Mouse (Mus musculus): ENCODE measurements around the gene Cmtm6. TPM values are rescaled to one million over a fixed set of nuclear protein-coding genes. Genes with fewer than 3 reads are reported as not detected.

The Cmtm6 gene
- polyA plus RNA-seq (2015; fragmentation: Nextera tagmentation; extraction: Ambion mirVana) = 51.0 and 51.6 TPM in 2 replicates

DNA sequence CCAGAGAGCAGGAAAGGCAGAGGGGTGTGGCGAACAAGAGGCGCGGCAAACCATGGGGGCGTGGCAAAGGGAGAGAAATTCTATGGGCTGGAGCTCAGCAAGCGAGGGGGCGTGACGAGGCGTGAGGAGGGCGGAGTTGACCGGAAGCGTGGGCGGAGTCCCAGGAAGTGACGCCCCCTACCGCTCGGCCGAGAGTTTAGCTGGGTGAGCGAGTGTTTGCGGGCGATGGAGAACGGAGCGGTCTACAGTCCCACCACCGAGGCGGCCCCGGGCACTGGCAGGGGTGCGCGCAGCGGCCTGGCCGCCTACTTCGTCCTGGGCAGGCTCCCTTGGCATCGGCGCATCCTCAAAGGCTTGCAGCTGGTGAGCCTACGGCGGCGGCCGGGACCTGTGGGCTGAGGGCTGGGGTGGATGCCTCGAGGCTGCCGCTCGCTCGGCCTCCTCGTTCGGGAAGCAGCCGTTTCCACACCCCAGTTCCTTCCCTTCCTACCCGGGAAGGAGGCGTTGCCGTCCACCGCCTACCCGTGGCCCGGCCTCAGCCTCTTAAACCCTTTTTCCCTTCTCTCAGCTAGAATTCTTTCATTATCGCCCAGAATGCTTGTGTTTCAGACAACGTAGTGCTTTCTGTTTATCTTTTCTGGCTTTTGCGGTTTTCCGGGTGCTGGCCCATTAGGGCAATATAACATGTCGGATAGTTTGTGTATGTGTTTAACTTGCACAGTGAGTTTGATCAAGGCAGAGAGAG lies at the start of gene Cmtm6:
Gene Cmtm6 (plus strand): TSS at position 106 of the 745 bp plus-strand sequence.
- under 1% methylated on average over 53 of the region's 53 CpGs for WGBS

DNA sequence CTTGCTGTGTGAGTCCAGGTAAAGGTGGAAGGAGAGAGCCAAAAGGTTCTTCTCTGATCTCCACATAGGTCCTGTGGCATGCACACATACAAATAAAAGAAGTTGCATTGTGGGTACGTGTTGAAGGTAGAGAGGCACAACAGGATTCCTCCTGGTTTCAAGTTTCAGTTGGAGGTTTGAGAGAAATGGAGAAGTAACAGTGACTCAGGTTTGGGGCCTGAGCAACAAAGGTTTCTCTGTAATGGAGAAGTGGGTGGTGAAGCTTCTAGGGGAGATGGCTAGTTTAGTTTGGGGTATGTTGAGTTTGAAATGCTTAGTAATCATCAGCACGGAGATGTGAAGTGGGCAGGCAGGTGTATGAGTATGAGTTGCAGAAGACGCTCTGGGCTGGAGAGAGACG lies 48.7 kb upstream of the Cmtm6 start:
- Histone ChIP-seq H3K36me3 (ENCODE audit: control insufficient read depth, insufficient read depth) (no peaks in the 10 kb centered on the region), H3K4me1 (ENCODE audit: control insufficient read depth, insufficient read depth, low read length) (no peaks in the 10 kb centered on the region), H3K9ac (ENCODE audit: low read length) (no peak overlapping the region), H3K4me3 (ENCODE audit: low read length) (no peak overlapping the region), H3K27me3 (ENCODE audit: control insufficient read depth, insufficient read depth, low read length) (no peaks in the 10 kb centered on the region), H3K9me3 (replicated peaks; ENCODE audit: control insufficient read depth, low read length) (no peaks in the 10 kb centered on the region), H3K4me2 (ENCODE audit: low read depth, low read length) (no peak overlapping the region), H3K27ac (ENCODE audit: low read length) (no peak overlapping the region)
- ATAC-seq (replicated peaks; ENCODE audit: extremely low read depth, insufficient read depth, low FRiP score) = no peak
- WGBS = 74% methylated on average over 4 of the region's 4 CpGs

More for the DNA sequence above, at the start of gene Cmtm6:
- peak within 1 kb of the TSS; percentile 88 for H3K4me2 ChIP-seq (ENCODE audit: low read depth, low read length)
- peak within 1 kb of the TSS; percentile 97 for H3K27ac ChIP-seq (ENCODE audit: low read length)
- H3K27me3 ChIP-seq (ENCODE audit: control insufficient read depth, insufficient read depth, low read length) = no peaks in the 10 kb centered on the region
- H3K4me3 ChIP-seq (ENCODE audit: low read length) = peak within 1 kb of the TSS; percentile 97
- H3K36me3 ChIP-seq (ENCODE audit: control insufficient read depth, insufficient read depth) = no peaks in the 10 kb centered on the region
- peak within 1 kb of the TSS; percentile 98 for H3K9ac ChIP-seq (ENCODE audit: low read length)
- peak; percentile 87 for ATAC-seq (replicated peaks; ENCODE audit: extremely low read depth, insufficient read depth, low FRiP score)
- H3K9me3 ChIP-seq (replicated peaks; ENCODE audit: control insufficient read depth, low read length) = no peaks in the 10 kb centered on the region
- peaks cover 31% of the 10 kb centered on the region for H3K4me1 ChIP-seq (ENCODE audit: control insufficient read depth, insufficient read depth, low read length)

DNA sequence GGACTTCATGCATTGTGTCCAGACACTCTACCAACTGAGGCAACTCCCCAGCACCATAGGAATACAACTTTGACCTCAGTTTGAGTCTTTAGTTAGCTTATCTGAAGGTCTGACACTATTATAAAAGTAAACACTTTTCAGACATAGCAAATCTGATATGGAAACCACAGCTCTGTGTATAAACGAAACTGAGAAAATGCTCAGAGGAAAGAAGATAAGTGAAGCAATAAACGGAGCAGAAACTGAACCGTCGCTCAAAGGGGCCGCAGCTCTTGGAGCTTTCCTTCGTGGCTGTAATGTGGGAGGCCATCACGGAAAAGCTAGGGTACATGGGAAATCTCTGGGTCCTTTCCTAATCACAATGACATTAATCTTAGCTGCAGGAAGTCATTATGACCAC lies 44.7 kb upstream of the Cmtm6 start:
- no peak for ATAC-seq (replicated peaks; ENCODE audit: extremely low read depth, insufficient read depth, low FRiP score)
- Histone ChIP-seq H3K4me3 (ENCODE audit: low read length) (no peak overlapping the region), H3K9me3 (replicated peaks; ENCODE audit: control insufficient read depth, low read length) (no peaks in the 10 kb centered on the region), H3K4me1 (ENCODE audit: control insufficient read depth, insufficient read depth, low read length) (peaks cover 21% of the 10 kb centered on the region), H3K27ac (ENCODE audit: low read length) (no peak overlapping the region), H3K27me3 (ENCODE audit: control insufficient read depth, insufficient read depth, low read length) (no peaks in the 10 kb centered on the region), H3K36me3 (ENCODE audit: control insufficient read depth, insufficient read depth) (peaks cover 2% of the 10 kb centered on the region; the same call in 1 of the 2 replicates), H3K9ac (ENCODE audit: low read length) (no peak overlapping the region), H3K4me2 (ENCODE audit: low read depth, low read length) (no peak overlapping the region)
- 86% methylated on average over 7 of the region's 7 CpGs for WGBS

GRCm38 (mm10) chr9:114687639-114688038 lies 43.3 kb upstream of the Cmtm6 start:
- Histone ChIP-seq H3K4me2 (ENCODE audit: low read depth, low read length) (peak overlapping the region; percentile 77), H3K9me3 (replicated peaks; ENCODE audit: control insufficient read depth, low read length) (no peaks in the 10 kb centered on the region), H3K27ac (ENCODE audit: low read length) (no peak overlapping the region), H3K4me3 (ENCODE audit: low read length) (peak overlapping the region; percentile 76), H3K36me3 (ENCODE audit: control insufficient read depth, insufficient read depth) (peaks cover 12% of the 10 kb centered on the region), H3K27me3 (ENCODE audit: control insufficient read depth, insufficient read depth, low read length) (no peaks in the 10 kb centered on the region), H3K4me1 (ENCODE audit: control insufficient read depth, insufficient read depth, low read length) (peaks cover 21% of the 10 kb centered on the region), H3K9ac (ENCODE audit: low read length) (peak overlapping the region; percentile 93)
- WGBS = 72% methylated on average over 13 of the region's 13 CpGs
- no peak for ATAC-seq (replicated peaks; ENCODE audit: extremely low read depth, insufficient read depth, low FRiP score)

- peak; percentile 97 for ATAC-seq (replicated peaks; ENCODE audit: extremely low read depth, insufficient read depth, low FRiP score)
- WGBS = under 1% methylated on average over 57 of the region's 57 CpGs
These were observed 42.5 kb upstream of the Cmtm6 start, which contains the start of gene Dync1li1 for GRCm38 (mm10) chr9:114688252-114688952. Dync1li1 (plus strand) TSS chr9:114688790.

GRCm38 (mm10) chr9:114688953-114689407 lies 41.9 kb upstream of the Cmtm6 start:
- Histone ChIP-seq H3K36me3 (ENCODE audit: control insufficient read depth, insufficient read depth) (peaks cover 19% of the 10 kb centered on the region), H3K9ac (ENCODE audit: low read length) (peak overlapping the region; percentile 93), H3K4me1 (ENCODE audit: control insufficient read depth, insufficient read depth, low read length) (peaks cover 21% of the 10 kb centered on the region), H3K9me3 (replicated peaks; ENCODE audit: control insufficient read depth, low read length) (no peaks in the 10 kb centered on the region), H3K4me3 (ENCODE audit: low read length) (peak overlapping the region; percentile 76), H3K27ac (ENCODE audit: low read length) (peak overlapping the region; percentile 78), H3K4me2 (ENCODE audit: low read depth, low read length) (peak overlapping the region; percentile 83), H3K27me3 (ENCODE audit: control insufficient read depth, insufficient read depth, low read length) (no peaks in the 10 kb centered on the region)
- ATAC-seq (replicated peaks; ENCODE audit: extremely low read depth, insufficient read depth, low FRiP score) = peak; percentile 60
- under 1% methylated on average over 50 of the region's 50 CpGs for WGBS

More at GRCm38 (mm10) chr9:114688252-114688952, 42.5 kb upstream of the Cmtm6 start, which contains the start of gene Dync1li1:
- H3K27ac ChIP-seq (ENCODE audit: low read length) = peak within 1 kb of the TSS; percentile 84
- peak within 1 kb of the TSS; percentile 93 for H3K9ac ChIP-seq (ENCODE audit: low read length)
- no peaks in the 10 kb centered on the region for H3K27me3 ChIP-seq (ENCODE audit: control insufficient read depth, insufficient read depth, low read length)
- H3K4me3 ChIP-seq (ENCODE audit: low read length) = peak within 1 kb of the TSS; percentile 76
- peaks cover 15% of the 10 kb centered on the region for H3K36me3 ChIP-seq (ENCODE audit: control insufficient read depth, insufficient read depth)
- peak within 1 kb of the TSS; percentile 83 for H3K4me2 ChIP-seq (ENCODE audit: low read depth, low read length)
- no peaks in the 10 kb centered on the region for H3K9me3 ChIP-seq (replicated peaks; ENCODE audit: control insufficient read depth, low read length)
- peaks cover 21% of the 10 kb centered on the region for H3K4me1 ChIP-seq (ENCODE audit: control insufficient read depth, insufficient read depth, low read length)

DNA sequence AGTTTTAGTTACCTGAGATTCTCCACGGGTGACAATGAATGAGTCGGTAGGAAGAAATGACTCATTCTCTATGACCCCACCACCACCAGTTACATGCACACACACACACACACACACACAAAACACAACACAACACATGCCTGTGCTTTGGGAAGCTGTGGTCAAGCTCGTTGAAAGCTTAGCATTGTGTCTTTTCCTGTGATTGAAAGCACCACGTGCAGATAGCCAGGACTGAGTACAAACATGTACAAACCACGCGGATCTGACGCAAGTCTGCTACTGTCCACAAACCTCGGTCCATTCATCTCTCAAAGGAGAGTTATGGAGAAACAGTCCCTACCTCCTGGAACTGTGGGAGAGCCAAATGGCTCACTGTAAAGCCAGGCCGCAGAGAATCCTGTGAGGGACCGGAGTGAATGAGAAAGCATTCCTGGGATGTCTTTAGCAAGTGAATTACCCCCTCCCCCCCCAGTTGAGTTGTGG lies 40.8 kb upstream of the Cmtm6 start:
- peaks cover 24% of the 10 kb centered on the region for H3K36me3 ChIP-seq (ENCODE audit: control insufficient read depth, insufficient read depth)
- peaks cover 21% of the 10 kb centered on the region for H3K4me1 ChIP-seq (ENCODE audit: control insufficient read depth, insufficient read depth, low read length)
- WGBS = 13% methylated on average over 10 of the region's 10 CpGs
- H3K27ac ChIP-seq (ENCODE audit: low read length) = peak overlapping the region; percentile 78
- peak overlapping the region; percentile 76 for H3K4me3 ChIP-seq (ENCODE audit: low read length)
- H3K4me2 ChIP-seq (ENCODE audit: low read depth, low read length) = peak overlapping the region; percentile 83
- peak overlapping the region; percentile 93 for H3K9ac ChIP-seq (ENCODE audit: low read length)
- H3K9me3 ChIP-seq (replicated peaks; ENCODE audit: control insufficient read depth, low read length) = no peaks in the 10 kb centered on the region
- no peaks in the 10 kb centered on the region for H3K27me3 ChIP-seq (ENCODE audit: control insufficient read depth, insufficient read depth, low read length)
- no peak for ATAC-seq (replicated peaks; ENCODE audit: extremely low read depth, insufficient read depth, low FRiP score)

GRCm38 (mm10) chr9:114691112-114691511 lies 39.8 kb upstream of the Cmtm6 start:
- Histone ChIP-seq H3K9ac (ENCODE audit: low read length) (no peak overlapping the region; the same call in 1 of the 2 replicates), H3K4me3 (ENCODE audit: low read length) (no peak overlapping the region), H3K27ac (ENCODE audit: low read length) (no peak overlapping the region), H3K4me2 (ENCODE audit: low read depth, low read length) (peak overlapping the region; percentile 83; the same call in 1 of the 2 replicates), H3K9me3 (replicated peaks; ENCODE audit: control insufficient read depth, low read length) (no peaks in the 10 kb centered on the region), H3K27me3 (ENCODE audit: control insufficient read depth, insufficient read depth, low read length) (no peaks in the 10 kb centered on the region), H3K4me1 (ENCODE audit: control insufficient read depth, insufficient read depth, low read length) (peaks cover 21% of the 10 kb centered on the region), H3K36me3 (ENCODE audit: control insufficient read depth, insufficient read depth) (peaks cover 26% of the 10 kb centered on the region)
- no peak for ATAC-seq (replicated peaks; ENCODE audit: extremely low read depth, insufficient read depth, low FRiP score)
